Mouse (Mus musculus): ENCODE results near the gene Ccdc185.

The Ccdc185 gene

GRCm38 (mm10) chr1:182747081-182747480 is 1.9 kb downstream of the Ccdc185 start:
- no peak for DNase-seq (ENCODE audit: low read depth, low spot score)

GRCm38 (mm10) chr1:182735891-182736290 is 13.1 kb downstream of the Ccdc185 start:
- no peak for DNase-seq (ENCODE audit: low read depth, low spot score)

DNA sequence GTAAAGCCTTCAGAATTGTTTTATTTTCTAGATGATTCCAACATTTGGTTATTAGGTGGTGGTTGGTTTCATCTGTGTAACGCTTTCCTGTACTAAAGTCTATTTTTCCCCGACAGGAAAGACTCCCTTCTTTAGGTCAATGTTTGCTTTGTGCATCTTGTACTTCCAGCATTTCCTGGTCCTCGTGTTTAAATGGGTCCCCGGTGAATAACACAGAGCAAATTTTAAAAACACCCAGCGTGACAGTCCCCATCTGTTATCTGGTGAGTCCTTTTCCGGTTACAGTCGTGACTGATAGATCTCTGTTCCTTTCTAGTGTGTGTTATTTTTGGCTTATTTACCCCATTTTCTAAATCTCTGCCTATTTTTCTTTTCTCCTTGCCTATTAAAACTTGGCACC is 16.3 kb downstream of the Ccdc185 start:
- DNase-seq (ENCODE audit: low read depth, low spot score) = no peak

DNA sequence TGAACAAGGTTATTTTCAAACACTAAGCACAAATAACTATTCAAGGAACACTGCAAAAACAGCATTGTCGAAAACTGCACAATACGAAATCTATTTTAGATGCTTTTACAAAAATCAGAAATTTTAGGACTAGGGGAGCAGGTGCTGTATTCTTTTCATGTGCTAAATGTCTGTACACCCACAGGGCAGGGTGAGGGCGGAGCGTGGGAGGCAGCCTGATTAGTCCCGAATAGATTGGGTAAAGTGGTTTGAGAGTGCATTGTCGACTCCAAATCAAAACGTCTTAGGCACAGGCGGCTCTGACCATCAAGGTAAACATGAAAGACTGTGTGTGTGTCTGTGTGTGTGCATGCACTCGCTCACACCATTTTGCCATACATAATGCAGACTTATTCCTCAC is 20.0 kb downstream of the Ccdc185 start:
- DNase-seq (ENCODE audit: low read depth, low spot score) = no peak

DNA sequence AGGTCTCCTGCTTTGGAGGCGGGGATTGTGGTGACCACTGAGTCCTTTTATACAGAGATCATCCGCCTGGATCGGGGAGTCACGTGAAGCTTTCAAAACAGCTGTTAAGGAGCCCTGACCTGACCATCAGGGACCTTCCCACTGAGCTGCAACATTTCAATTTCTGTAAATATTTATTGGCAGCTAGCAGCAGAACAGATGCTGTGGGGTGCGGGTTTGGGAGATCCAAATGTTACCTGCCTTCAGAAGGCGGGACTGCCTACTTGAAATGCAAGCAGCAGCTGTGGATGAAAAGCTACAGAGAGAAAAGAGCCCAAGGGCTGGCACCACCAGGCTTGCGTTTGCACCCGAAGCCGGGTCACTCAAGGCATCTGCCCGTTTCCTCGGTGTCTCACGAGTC is 21.4 kb downstream of the Ccdc185 start:
- DNase-seq (ENCODE audit: low read depth, low spot score) = no peak

GRCm38 (mm10) chr1:182714236-182714935 is 34.6 kb downstream of the Ccdc185 start:
- no peak for DNase-seq (ENCODE audit: low read depth, low spot score)

DNA sequence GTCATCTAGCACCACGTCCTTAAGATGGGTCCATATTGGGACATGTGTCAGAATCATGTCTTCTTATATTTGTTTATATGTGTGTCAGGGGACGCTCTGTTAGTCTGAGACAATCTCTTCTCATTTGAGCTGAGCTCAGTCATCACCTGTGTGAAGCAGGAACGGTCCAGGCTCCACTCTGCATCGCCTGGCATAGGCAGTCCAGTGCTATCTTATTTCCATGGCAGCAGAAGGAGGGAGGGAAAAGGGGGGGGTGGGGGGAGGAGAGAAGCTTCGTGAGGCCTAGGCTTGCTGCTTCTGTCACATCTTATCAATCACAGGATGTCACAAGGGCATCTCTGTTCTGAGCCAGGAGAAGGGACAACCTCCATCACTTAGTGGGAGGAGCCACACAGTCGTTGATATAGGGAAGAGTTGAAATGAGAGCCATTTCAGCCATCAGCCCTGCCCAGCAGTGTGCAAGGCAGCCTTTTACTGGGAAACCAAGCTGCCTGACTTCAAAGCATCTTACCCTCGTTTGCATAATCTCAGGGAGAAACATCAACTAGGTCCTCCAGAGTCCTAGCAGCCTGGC is 37.5 kb downstream of the Ccdc185 start:
- DNase-seq (ENCODE audit: low read depth, low spot score) = no peak

DNA sequence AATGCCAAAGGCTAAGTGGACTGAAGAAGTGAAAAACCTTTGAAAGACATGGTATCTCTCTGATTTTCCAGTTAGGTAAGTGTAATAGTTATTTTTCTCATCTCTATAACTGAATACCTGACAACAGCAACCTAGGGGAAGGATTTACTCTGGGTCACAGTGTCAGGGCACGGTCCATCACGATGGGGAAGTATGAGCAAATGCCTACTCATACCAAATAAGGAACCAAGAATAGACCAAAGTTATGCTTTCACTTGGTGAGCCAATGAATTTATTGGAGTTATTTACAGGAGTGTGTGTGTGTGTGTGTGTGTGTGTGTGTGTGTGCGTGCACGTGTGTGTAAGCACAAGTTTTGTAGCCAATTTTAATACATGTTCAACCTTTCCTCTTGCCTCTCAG is 41.5 kb downstream of the Ccdc185 start:
- DNase-seq (ENCODE audit: low read depth, low spot score) = no peak

GRCm38 (mm10) chr1:182704882-182705281 is 44.1 kb downstream of the Ccdc185 start:
- DNase-seq (ENCODE audit: low read depth, low spot score) = no peak

DNA sequence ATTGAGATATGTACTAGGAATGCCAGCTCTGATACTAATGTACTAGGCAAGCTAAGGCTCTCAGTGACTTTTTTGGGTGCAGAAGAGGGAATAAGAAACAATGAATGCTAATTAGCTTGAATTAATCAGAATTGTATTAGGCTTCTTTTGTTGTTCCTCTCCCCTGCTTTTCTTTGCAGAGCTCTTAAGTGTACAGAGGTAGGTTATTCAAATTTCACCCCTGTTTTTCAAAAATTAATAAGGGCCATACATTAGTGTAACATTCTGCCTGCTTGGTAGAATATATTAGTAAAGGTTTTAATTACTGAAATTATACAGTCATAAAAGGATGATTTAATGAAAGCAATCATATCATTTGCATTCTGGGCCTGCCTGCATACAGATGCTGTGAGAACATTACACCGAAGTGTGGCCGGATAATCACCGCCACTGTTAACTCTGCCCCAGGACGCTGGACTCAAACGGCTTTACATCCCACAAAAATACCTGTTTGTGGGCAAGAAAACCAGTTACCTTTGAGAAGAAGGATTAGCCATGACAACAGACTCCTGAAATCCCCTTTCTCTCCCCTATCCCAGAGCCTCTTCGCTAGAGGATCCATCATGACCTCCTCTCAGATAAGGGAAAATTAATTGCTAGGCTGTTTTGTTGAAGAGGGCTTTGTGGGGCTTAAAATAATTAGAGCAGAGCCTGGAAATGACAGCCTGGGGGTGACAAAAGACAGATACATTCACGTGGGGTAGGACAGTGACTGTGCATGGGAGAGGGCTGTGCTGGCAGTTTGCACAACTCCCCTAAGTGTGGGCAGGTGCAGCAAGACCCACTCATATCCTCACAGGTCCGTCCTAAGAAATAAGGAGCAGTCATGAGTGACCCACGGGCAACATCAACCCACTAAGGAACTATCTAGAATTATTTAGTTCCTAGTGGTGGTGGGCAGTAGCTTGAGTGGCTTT is 49.3 kb downstream of the Ccdc185 start:
- DNase-seq (ENCODE audit: low read depth, low spot score) = no peak

Measured in brain, embryonic 18.5 days (tissue).